Mouse (Mus musculus): ENCODE results near the gene Ptov1. TPM values are rescaled to one million over a fixed set of nuclear protein-coding genes. Genes with fewer than 3 reads are reported as not detected.
A peak's percentile ranks its signal among the peaks of the same experiment; 100 is the strongest.

Gene Ptov1
- polyA plus RNA-seq, 1 experiment from 2014 or later: 384 TPM

DNA sequence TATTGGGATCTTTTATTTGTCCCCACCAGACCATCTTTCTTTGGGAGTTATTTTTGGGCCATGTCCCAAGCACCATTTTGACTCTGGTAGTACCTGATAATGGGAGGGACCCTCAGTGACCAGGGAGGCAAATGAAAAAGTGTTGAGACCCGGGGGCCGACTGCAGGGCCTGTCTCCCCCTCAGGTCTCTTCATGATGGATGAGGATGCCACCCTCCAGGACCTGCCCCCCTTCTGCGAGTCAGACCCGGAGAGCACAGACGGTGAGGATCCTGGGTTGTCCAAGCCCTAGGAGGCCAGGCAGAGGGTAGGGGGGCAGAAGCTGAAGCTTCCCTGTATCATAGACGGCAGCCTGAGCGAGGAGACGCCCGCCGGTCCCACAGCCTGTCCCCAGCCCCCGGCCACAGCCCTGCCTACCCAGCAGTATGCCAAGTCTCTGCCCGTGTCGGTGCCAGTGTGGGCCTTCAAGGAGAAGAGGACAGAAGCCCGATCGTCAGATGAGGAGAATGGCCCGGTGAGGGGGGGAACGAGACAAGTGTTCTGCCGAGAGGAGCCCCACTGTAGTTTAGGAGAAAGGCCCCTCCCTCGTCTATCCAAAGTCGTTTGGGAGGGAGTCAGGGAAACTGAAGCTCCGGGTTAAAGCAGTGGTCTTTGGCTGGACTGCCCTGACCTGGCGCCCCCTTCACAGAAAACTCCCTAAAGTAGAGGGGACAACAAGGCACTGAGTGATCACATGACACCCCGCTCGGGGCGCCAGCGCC lies 15.8 kb downstream of the Ptov1 start:
- no peaks in the 10 kb centered on the region for H3K27me3 ChIP-seq (ENCODE audit: control insufficient read depth, insufficient read depth, low read length)
- H3K4me1 ChIP-seq (ENCODE audit: control insufficient read depth, insufficient read depth, low read length): peaks cover 44% of the 10 kb centered on the region
- ATAC-seq (ENCODE audit: insufficient number of reproducible peaks, insufficient read depth, low FRiP score, low read depth): no peak
- H3K4me3 ChIP-seq (ENCODE audit: low read depth, low read length): peak overlapping the region; percentile 43
- WGBS: 23% methylated on average over 26 of the region's 26 CpGs
- peak overlapping the region; percentile 95 for H3K27ac ChIP-seq (ENCODE audit: low read length)
- H3K4me2 ChIP-seq (replicated peaks; ENCODE audit: low read depth, low read length): peak overlapping the region; percentile 95
- H3K36me3 ChIP-seq (ENCODE audit: control insufficient read depth, insufficient read depth, low read length): peaks cover 10% of the 10 kb centered on the region
- peak overlapping the region; percentile 45 for H3K9ac ChIP-seq (replicated peaks; ENCODE audit: low read depth, low read length)
- no peaks in the 10 kb centered on the region for H3K9me3 ChIP-seq (ENCODE audit: control insufficient read depth, low read depth, low read length)

DNA sequence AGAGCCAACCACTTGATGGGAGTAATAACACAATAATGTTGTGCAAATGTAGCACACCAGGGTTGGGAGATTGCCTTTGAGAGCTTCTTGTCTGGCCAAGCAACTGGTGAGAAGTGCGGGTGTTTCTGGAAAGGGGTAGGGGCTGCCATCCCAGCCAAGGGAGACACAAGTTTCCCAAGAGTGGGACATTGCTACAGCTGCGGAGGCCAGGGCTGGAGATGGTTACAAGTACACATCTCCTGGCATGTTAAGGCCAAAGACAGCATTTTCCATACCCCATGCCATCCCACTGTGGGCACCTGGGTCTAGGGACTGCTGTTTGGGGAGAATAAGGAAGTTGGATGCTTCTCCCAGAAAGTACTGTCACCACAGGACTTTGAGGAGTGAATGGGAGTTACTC lies 16.5 kb downstream of the Ptov1 start:
- no peak for ATAC-seq (ENCODE audit: insufficient number of reproducible peaks, insufficient read depth, low FRiP score, low read depth)
- H3K9ac ChIP-seq (replicated peaks; ENCODE audit: low read depth, low read length): no peak overlapping the region
- H3K9me3 ChIP-seq (ENCODE audit: control insufficient read depth, low read depth, low read length): no peaks in the 10 kb centered on the region
- H3K4me2 ChIP-seq (replicated peaks; ENCODE audit: low read depth, low read length): no peak overlapping the region
- 87% methylated on average over 2 of the region's 2 CpGs for WGBS
- H3K4me3 ChIP-seq (ENCODE audit: low read depth, low read length): no peak overlapping the region
- H3K27me3 ChIP-seq (ENCODE audit: control insufficient read depth, insufficient read depth, low read length): no peaks in the 10 kb centered on the region
- peaks cover 10% of the 10 kb centered on the region for H3K36me3 ChIP-seq (ENCODE audit: control insufficient read depth, insufficient read depth, low read length)
- peaks cover 41% of the 10 kb centered on the region for H3K4me1 ChIP-seq (ENCODE audit: control insufficient read depth, insufficient read depth, low read length)
- H3K27ac ChIP-seq (ENCODE audit: low read length): no peak overlapping the region

DNA sequence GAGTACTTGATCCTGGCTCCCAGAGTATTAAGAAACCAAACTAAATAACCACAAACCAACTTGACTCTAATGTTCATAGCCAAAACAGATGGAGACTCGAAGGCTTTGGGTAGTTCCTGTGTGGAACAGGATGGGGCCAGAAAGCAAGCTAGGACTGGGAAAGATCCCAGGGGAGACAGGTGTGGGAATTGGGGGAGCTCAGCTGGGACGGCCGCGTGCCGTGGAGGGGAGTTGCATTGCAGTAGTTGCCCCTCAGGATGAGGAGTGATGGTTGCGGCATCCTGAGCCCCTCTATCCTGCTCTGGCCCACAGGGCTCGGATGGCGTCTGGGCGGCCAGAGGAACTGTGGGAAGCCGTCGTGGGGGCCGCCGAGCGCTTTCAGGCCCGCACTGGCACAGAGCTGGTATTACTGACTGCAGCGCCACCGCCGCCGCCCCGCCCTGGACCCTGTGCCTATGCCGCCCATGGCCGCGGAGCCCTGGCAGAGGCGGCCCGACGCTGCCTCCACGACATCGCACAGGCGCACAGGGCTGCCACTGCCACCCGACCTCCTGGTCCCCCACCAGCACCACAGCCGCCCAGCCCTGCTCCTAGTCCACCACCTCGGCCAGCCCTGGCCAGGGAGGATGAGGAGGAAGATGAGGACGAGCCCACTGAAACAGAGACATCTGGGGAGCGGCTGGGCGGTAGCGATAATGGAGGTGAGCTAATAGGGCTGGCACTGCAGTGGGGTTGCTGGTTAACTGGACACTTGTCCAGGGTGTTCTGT lies 17.1 kb downstream of the Ptov1 start:
- 90% methylated on average over 36 of the region's 36 CpGs for WGBS
- Histone ChIP-seq H3K36me3 (ENCODE audit: control insufficient read depth, insufficient read depth, low read length) (peaks cover 10% of the 10 kb centered on the region), H3K4me2 (replicated peaks; ENCODE audit: low read depth, low read length) (no peak overlapping the region), H3K9me3 (ENCODE audit: control insufficient read depth, low read depth, low read length) (no peaks in the 10 kb centered on the region), H3K27ac (ENCODE audit: low read length) (no peak overlapping the region), H3K4me3 (ENCODE audit: low read depth, low read length) (no peak overlapping the region), H3K9ac (replicated peaks; ENCODE audit: low read depth, low read length) (no peak overlapping the region), H3K27me3 (ENCODE audit: control insufficient read depth, insufficient read depth, low read length) (no peaks in the 10 kb centered on the region), H3K4me1 (ENCODE audit: control insufficient read depth, insufficient read depth, low read length) (peaks cover 42% of the 10 kb centered on the region)
- no peak for ATAC-seq (ENCODE audit: insufficient number of reproducible peaks, insufficient read depth, low FRiP score, low read depth)

DNA sequence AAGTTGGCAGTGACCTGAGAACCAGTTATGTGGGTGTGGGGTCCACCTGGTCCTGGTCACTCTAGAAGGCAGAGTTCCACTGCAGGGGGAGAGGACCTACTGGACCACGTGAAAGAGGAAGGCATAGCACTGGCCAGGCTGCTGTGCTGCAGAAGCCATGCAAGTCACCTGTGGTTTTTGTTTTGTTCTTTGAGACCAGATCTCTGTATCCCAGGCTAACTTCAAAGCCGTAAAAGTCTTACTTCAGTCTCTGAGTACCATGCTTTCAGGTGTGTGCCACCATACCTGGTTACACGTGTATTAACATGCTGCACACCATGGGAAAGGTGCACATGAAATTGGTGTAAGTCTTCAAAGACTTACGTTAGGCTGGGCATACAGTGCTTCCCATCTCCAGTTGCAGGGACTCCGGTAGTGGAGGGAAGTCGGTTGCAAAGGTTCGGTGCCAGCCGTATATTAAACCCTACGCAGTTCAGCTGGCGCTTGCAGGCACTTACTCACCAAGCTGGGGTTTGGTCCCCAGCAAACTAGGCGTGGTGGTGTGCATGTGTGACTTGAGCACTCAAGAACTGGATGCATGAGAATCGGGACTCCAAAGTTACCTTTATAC lies 17.9 kb downstream of the Ptov1 start:
- H3K36me3 ChIP-seq (ENCODE audit: control insufficient read depth, insufficient read depth, low read length): peaks cover 13% of the 10 kb centered on the region
- no peak overlapping the region for H3K9ac ChIP-seq (replicated peaks; ENCODE audit: low read depth, low read length)
- H3K4me2 ChIP-seq (replicated peaks; ENCODE audit: low read depth, low read length): no peak overlapping the region
- peaks cover 43% of the 10 kb centered on the region for H3K4me1 ChIP-seq (ENCODE audit: control insufficient read depth, insufficient read depth, low read length)
- no peak overlapping the region for H3K27ac ChIP-seq (ENCODE audit: low read length)
- H3K9me3 ChIP-seq (ENCODE audit: control insufficient read depth, low read depth, low read length): no peaks in the 10 kb centered on the region
- WGBS: 90% methylated on average over 12 of the region's 12 CpGs
- no peak overlapping the region for H3K4me3 ChIP-seq (ENCODE audit: low read depth, low read length)
- no peak for ATAC-seq (ENCODE audit: insufficient number of reproducible peaks, insufficient read depth, low FRiP score, low read depth)
- no peaks in the 10 kb centered on the region for H3K27me3 ChIP-seq (ENCODE audit: control insufficient read depth, insufficient read depth, low read length)

DNA sequence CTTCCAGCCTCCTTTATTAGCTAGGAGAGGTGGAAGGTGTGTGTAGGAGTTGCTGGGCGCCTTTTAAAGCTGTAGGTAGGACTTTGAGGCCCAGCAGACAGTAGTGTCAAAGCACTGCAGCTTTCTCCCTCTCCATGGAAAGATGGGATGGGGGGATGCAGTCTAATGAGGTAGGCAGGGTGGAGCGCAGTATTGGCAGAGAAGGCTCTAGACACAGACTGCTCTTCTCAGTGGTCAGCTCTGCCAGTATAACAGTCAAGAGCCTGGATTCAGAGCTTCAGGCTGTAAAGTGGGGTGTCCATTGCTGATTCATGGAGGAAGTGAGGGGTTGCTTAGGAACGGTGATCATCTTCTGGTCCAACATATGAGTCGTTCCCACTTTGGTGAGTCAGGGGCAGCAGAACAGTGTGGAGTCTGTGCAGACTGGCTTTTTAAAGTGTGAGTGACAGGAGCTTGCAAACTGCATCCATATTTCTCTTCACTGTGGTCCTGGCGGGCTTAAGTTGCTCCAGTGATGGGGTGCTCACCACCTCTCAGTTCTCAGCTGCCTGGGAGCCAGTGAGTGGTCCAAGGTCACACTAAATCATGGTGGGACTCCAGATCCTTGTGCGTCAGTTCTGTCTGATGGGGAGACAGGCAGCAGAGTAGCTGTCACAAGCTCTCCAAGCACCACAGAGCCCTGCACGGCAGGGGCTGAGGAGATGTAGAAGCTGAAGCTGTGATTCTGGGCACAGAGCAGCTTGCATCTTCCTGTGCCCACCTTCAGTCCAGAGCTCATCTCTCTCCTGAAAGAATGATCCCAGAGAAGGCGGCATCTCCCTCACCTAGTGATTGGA lies 18.6 kb downstream of the Ptov1 start:
- Histone ChIP-seq H3K27ac (ENCODE audit: low read length) (peak overlapping the region; percentile 99; the same call in 1 of the 2 replicates), H3K27me3 (ENCODE audit: control insufficient read depth, insufficient read depth, low read length) (no peaks in the 10 kb centered on the region), H3K9ac (replicated peaks; ENCODE audit: low read depth, low read length) (peak overlapping the region; percentile 80), H3K4me3 (ENCODE audit: low read depth, low read length) (peak overlapping the region; percentile 73), H3K4me2 (replicated peaks; ENCODE audit: low read depth, low read length) (peak overlapping the region; percentile 94), H3K4me1 (ENCODE audit: control insufficient read depth, insufficient read depth, low read length) (peaks cover 40% of the 10 kb centered on the region), H3K9me3 (ENCODE audit: control insufficient read depth, low read depth, low read length) (no peaks in the 10 kb centered on the region), H3K36me3 (ENCODE audit: control insufficient read depth, insufficient read depth, low read length) (peaks cover 19% of the 10 kb centered on the region)
- no peak for ATAC-seq (ENCODE audit: insufficient number of reproducible peaks, insufficient read depth, low FRiP score, low read depth)
- 80% methylated on average over 8 of the region's 8 CpGs for WGBS

DNA sequence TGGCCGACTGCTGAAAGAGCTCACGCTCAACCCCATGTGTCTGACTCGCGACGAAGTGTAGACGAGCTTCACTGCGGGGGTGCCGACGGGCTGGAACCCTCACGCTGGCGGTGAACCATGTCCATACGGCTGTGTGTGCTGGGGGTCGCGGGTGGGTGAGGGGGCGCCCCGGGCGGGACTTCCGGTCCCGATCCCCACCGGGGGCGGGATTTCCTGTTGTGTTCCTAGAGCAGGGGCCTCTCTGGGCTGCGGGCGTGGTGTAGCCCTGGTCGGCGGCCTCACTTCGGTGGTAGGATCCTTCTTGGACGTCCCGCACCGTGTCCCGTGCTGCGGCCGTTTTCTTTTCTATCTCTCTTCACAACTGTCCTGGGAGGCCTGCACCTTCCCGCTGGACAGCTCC lies 19.4 kb downstream of the Ptov1 start:
- WGBS: 1% methylated on average over 33 of the region's 33 CpGs
- H3K4me3 ChIP-seq (ENCODE audit: low read depth, low read length): peak overlapping the region; percentile 73
- H3K9ac ChIP-seq (replicated peaks; ENCODE audit: low read depth, low read length): peak overlapping the region; percentile 80
- ATAC-seq (ENCODE audit: insufficient number of reproducible peaks, insufficient read depth, low FRiP score, low read depth): peak; percentile 33; the same call in 1 of the 2 replicates
- H3K4me1 ChIP-seq (ENCODE audit: control insufficient read depth, insufficient read depth, low read length): peaks cover 36% of the 10 kb centered on the region
- no peaks in the 10 kb centered on the region for H3K27me3 ChIP-seq (ENCODE audit: control insufficient read depth, insufficient read depth, low read length)
- peak overlapping the region; percentile 99 for H3K27ac ChIP-seq (ENCODE audit: low read length)
- peak overlapping the region; percentile 94 for H3K4me2 ChIP-seq (replicated peaks; ENCODE audit: low read depth, low read length)
- no peaks in the 10 kb centered on the region for H3K9me3 ChIP-seq (ENCODE audit: control insufficient read depth, low read depth, low read length)
- peaks cover 28% of the 10 kb centered on the region for H3K36me3 ChIP-seq (ENCODE audit: control insufficient read depth, insufficient read depth, low read length)

DNA sequence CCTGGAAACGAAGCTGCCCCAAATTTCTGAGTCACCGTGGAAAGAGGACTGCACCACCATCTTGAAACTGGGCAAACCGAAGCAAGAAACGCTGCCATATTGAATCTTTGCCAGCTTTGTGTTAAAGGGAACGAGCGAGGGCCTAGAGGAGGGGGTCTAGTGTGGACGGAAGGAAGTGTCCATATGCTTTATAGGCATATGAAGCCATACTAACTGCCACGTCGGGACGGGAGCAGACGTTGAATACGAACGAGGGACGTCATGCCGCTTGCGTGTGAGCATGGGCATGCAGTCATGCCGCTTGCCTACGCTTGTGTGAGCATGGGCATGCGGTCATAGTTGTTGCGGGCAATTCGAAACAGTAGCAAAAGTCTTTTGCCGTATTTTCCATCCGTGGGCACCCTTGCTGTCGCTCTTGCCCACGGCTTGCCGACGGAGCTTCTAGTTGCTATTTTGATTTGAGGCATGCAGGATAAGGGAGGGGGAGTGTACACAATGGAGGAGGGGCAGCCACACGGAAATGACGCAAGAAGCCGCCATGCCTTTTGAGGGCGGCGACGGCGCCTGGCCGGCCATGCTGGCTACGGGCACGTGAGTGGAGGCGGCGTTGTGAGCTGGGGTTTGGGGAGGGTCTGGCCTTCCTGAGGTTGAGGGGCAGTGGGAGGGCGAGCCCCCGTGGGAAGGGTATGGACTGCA lies 20.0 kb downstream of the Ptov1 start:
- peak; percentile 63 for ATAC-seq (ENCODE audit: insufficient number of reproducible peaks, insufficient read depth, low FRiP score, low read depth)
- Histone ChIP-seq H3K27ac (ENCODE audit: low read length) (peak overlapping the region; percentile 99), H3K27me3 (ENCODE audit: control insufficient read depth, insufficient read depth, low read length) (no peaks in the 10 kb centered on the region), H3K4me1 (ENCODE audit: control insufficient read depth, insufficient read depth, low read length) (peaks cover 33% of the 10 kb centered on the region), H3K4me3 (ENCODE audit: low read depth, low read length) (peak overlapping the region; percentile 73), H3K9me3 (ENCODE audit: control insufficient read depth, low read depth, low read length) (no peaks in the 10 kb centered on the region), H3K4me2 (replicated peaks; ENCODE audit: low read depth, low read length) (peak overlapping the region; percentile 94), H3K36me3 (ENCODE audit: control insufficient read depth, insufficient read depth, low read length) (peaks cover 33% of the 10 kb centered on the region), H3K9ac (replicated peaks; ENCODE audit: low read depth, low read length) (peak overlapping the region; percentile 80)
- under 1% methylated on average over 41 of the region's 41 CpGs for WGBS

All from stomach, embryonic 14.5 days (tissue).